Mouse (Mus musculus): Measurements from ENCODE around the gene Gm20388.

- TF ChIP-seq CTCF (conservative IDR thresholded peaks at IDR 0.05; ENCODE audit: insufficient read depth, insufficient read length, low read depth, low read length) (no peak), POLR2A (IDR thresholded peaks at IDR 0.05; ENCODE audit: low read depth, low read length) (no peak)
Measured at GRCm38 (mm10) chr8:123773468-123773867, 3862.8 kb downstream of the Gm20388 start.

All from kidney, adult 2 months (tissue).